Mouse (Mus musculus) brain, embryonic 18.5 days (tissue): ENCODE measurements around the gene Tomm22.

Experiments used
- DNase-seq: peaks from one replicate; pipeline ENCODE4 v3.0.0-alpha.2; 2012; ENCODE audit warnings: low read depth, low spot score

Tomm22 gene

GRCm38 (mm10) chr15:79686046-79686869 is 15.6 kb downstream of the Tomm22 start:
- DNase-seq = no peak

- no peak for DNase-seq
Observed at GRCm38 (mm10) chr15:79687175-79687574, 16.5 kb downstream of the Tomm22 start.

DNA sequence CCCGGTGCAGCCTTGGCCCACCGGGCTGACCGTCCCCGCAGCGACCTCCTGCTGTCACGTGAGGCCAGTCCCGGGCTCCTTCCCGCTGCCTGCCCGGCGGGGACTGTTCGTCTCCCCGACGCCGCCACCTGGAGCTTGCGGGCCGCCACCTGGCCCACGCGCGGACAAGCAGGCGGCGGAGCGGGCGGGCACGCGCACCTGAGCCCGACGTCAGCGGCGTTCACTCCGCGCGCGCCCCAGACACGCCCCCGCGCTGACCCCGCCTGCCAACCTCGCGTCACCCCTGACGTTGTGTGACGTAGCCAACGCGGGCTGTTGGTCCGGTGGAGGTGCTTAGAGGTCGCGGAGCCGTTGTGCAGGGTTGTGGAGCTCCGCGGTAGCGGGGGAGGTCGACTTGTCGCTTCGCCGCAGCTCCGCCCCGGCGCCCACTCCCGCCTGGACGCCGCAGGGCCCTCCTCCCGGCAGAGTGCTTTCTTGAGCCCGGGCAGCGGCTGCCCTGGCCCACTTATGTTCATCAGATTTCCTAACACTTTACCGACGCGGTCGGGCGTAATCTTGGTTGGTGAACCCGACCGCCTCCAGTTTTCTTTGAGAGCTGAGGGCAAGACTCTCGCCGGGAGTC is 17.1 kb downstream of the Tomm22 start, which contains the start of gene Josd1:
Josd1 (minus strand) TSS at position 274 of the 622 bp plus-strand sequence.
- DNase-seq = peak; percentile 83

GRCm38 (mm10) chr15:79688268-79688956 is 17.8 kb downstream of the Tomm22 start:
- no peak for DNase-seq

GRCm38 (mm10) chr15:79689662-79690425 is 19.2 kb downstream of the Tomm22 start:
- no peak for DNase-seq

DNA sequence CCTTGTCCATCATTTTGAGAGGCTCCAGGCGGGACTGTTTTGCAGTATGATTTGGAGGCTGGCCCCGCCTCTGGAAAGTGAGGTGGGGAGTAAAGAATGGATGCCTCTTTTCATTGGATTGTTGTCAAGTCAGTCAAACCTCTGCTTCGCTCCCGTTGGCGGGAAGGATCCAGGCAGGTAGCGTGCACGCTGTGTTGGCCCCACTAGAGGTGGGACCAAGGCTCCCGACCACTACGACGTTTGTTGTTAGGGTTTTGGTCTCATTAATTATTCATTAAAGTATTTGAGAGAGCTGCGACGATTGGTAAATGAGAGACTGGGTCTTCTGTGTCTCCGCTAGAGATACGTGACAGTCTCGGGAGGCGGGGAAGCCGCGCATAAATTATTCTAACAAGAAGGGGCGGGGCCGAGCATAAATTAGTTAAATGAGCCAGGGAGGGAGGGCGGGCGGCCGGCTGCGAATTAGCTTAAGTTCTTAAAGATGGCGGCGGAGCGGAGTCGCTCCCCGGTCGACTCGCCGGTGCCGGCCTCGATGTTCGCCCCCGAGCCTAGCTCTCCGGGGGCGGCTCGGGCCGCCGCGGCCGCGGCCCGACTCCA is 19.9 kb downstream of the Tomm22 start, which contains the start of gene Gtpbp1:
Gtpbp1 (plus strand) TSS at position 420 of the 597 bp plus-strand sequence.
- peak; percentile 99 for DNase-seq

GRCm38 (mm10) chr15:79691023-79691508 is 20.4 kb downstream of the Tomm22 start:
- DNase-seq = no peak

DNA sequence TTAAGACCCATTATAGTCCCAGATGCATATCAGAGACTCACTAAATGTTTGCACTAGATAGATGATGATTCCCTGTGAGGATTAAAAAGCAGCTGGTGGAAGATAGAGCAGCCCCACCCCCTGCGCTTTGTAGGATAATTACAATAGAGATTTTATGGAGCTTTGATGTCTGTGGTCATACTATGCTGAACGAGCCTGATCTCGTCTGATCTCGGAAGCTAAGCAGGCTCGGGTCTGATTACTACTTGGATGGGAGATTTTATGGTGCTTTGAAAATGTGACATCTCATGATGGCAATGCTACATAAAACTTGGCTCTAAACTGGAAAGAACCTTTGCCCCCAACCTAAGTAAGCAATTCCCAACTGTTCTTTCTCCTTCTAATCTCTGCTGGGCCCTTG is 21.7 kb downstream of the Tomm22 start:
- DNase-seq = no peak

DNA sequence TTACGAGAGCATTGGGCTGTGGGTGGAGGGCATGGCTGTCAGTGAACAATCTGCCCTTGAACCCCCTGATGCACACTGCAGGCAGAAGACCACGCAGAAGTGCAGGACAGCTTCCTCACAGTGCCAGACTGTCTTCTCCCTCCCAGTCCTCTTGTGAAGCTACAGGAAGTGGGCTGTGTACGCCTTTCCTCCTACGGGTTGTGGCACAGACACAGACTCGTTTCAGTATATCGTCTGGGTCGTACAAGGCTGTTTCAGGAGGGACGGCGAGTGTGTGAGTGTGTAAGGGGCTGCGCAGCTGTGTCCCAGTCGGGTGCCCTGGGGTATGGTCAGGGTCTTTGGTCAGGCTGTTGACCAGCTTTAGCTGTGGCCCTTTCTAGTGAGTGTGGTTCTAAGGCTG is 23.1 kb downstream of the Tomm22 start:
- DNase-seq = no peak

DNA sequence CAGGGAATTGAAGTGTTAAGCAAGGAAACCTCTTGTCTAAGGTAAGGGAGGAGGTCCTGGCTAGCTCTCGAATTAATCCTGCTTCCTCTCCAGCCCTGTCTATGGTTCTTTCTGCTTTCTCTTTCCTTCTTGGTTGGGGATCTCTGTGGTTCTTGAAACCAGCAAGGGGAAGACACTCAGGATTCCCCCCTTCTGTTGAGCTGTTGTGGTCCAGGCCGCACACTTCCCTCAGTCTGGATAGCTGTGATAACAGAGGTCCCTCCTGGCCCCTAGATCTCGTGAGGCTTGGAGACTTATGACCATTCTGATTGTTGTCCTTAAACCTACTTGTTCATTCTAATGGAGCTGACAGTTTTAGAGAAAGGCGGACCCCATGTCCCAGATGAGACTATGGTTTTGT is 23.9 kb downstream of the Tomm22 start:
- DNase-seq = no peak

DNA sequence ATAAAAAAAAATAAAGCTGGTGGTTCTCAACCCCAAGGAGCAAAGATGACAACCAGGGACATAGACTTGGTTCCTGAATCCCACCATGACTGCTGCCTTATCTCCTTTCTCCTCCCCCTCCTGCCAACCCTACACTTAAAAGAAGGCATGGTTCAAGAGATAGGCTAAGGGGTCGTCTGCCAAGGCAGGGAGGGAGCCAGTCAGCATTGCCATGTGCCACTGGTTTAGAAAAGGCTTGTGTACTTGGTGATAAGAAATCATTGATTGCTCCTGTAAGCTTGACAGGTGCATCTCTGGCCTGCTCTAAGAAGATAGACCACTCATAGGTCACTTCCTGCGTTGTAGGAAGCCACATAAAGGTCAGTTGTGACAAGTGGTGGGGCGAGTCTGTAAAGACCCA is 24.9 kb downstream of the Tomm22 start:
- no peak for DNase-seq

GRCm38 (mm10) chr15:79696508-79696907 is 25.8 kb downstream of the Tomm22 start:
- DNase-seq = no peak

DNA sequence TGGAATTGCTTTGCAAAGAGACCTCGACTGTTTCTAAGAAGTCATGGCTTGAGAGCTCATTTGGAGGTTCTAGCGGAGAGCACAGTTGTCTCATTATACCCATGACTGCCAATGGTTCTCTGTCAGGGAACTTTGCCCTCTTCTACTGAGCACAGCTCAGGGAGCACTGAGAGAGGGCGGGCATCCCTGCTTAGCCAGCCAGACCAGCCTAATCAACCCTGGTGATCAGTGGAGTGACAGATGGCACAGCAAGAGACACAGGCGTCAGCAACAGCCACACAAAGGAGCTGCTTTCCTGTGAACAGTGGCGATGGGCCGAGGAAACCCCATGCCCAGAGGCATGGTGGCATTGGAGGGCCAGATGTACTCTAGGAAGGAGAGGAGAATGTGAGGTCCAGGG is 26.4 kb downstream of the Tomm22 start:
- no peak for DNase-seq

DNA sequence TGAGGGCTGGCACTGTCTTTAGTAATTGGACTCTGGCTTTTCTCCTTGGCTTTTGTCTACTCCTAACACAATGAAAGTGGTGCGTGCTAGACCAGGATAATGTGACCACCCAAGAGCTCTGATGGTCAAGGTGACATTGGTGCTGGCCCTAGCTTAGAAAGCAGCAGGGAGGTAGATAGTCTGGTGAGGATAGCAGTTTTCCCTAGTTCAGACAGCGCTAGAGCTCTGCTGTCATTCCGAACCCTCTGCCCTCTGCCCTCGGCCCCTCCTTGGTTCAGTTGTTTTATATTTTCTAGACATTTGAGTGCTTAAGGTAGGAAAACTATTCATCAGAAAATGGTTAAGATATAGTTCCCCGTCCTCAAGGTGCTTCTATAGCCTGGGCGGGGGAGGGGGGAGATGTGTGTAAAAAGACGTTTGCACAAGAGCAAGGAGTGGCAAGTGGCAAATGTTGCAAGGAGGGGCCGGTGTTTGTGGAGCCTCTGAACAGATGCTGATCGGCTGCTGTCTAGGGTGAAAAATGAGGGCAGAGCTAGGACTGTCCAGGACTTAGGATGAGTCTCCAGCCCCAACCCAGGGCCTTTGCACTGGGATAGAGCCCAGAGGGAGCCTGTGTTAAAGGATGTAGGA is 27.0 kb downstream of the Tomm22 start:
- no peak for DNase-seq

DNA sequence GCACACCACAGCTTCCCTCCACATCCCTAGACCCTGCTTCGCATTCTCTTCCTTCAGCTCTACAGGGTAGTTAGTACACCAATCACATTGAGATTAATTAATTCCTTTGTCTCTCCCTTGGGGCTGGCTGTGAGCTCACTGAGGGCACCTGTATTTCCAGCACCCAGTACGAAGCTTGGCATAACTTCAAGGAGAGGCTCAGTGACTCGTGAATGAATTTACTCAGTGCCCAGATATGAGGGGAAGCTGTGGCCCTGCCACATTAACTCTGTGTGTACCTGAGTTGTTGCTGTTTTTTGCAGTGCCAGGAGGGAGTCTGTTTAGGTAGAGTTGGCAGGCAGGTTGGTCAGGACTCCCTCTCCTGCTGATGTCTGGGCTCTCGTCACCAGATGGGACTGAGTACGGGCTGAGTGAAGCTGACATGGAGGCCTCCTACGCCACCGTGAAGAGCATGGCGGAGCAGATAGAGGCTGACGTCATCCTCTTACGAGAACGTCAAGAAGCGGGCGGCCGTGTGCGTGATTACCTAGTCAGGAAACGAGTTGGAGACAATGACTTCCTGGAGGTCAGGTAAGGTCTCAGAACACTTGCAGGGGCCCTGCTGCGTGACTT is 36.0 kb downstream of the Tomm22 start:
- no peak for DNase-seq

- no peak for DNase-seq
Observed at GRCm38 (mm10) chr15:79708229-79708822, 37.7 kb downstream of the Tomm22 start.

- no peak for DNase-seq
Observed at GRCm38 (mm10) chr15:79715646-79716045, 45.0 kb downstream of the Tomm22 start.

- DNase-seq = no peak
Observed at GRCm38 (mm10) chr15:79716710-79717109, 46.0 kb downstream of the Tomm22 start.

DNA sequence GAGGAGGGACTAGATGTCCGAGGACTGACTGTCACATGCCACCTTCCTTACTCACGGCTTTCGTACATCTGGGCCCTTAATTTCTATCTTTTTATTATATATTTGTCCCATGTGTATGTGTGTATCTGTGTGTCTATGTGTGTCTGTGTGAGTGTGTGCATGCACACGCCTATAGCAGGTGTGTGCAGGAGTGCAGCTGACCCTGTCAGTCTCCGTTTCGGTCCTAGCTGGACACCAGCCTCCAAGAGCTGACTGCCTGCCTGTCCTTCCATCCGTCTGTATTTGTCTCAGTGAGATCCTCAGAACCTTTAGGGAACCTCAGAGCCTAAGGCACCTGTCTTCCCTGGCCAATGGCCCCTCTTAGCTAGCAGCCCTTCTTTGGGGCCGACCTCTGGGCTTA is 49.6 kb downstream of the Tomm22 start:
- no peak for DNase-seq

- no peak for DNase-seq
Observed at GRCm38 (mm10) chr15:79720796-79721195, 50.1 kb downstream of the Tomm22 start.
